Mouse (Mus musculus): ENCODE results near the gene Maff. TPM values are rescaled to one million over a fixed set of nuclear protein-coding genes. Genes with fewer than 3 reads are reported as not detected.

The Maff gene
- polyA plus RNA-seq, 1 experiment from 2014 or later = 2.2 TPM

DNA sequence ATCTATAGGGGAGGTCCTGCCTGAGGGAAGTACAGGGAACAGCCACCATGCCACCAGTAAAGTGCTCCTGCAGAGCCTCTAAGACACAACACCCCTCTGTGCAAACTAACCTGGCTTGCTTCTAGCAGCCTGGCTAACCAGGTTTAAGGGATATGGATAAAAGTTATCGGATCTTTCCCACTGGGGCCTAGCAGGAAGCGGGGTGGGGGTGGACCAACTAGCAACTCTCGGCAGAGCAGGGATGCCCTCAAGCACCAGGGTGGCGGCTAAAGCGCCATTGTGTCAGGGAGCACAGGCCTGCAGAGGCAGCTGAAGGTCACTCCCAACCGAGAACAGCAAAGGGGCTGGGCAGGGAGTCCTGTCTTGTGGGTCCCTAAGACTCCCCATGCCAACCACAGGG, 17.7 kb downstream of the Maff start:
- Histone ChIP-seq H3K9me3 (ENCODE audit: control insufficient read depth, low read length) (no peaks in the 10 kb centered on the region), H3K9ac (ENCODE audit: low read length) (no peak overlapping the region), H3K36me3 (ENCODE audit: control insufficient read depth, insufficient read depth, low read length) (peaks cover 13% of the 10 kb centered on the region), H3K4me2 (ENCODE audit: low read depth, severe bottlenecking) (no peak overlapping the region), H3K4me3 (ENCODE audit: low read depth, low read length) (no peak overlapping the region), H3K27me3 (ENCODE audit: control insufficient read depth, insufficient read depth, low read length) (no peaks in the 10 kb centered on the region), H3K4me1 (ENCODE audit: control insufficient read depth, insufficient read depth, low read length) (0 out of 2 replicates have a peak, but pooled peaks cover 2% of the 10 kb centered on the region), H3K27ac (replicated peaks; ENCODE audit: low read depth, low read length) (no peak overlapping the region)
- ATAC-seq (ENCODE audit: insufficient number of reproducible peaks, low FRiP score, low TSS enrichment, low read depth) (no peak), DNase-seq (ENCODE audit: low spot score) (no peak)
- 78% methylated on average over 6 of the region's 6 CpGs for WGBS

DNA sequence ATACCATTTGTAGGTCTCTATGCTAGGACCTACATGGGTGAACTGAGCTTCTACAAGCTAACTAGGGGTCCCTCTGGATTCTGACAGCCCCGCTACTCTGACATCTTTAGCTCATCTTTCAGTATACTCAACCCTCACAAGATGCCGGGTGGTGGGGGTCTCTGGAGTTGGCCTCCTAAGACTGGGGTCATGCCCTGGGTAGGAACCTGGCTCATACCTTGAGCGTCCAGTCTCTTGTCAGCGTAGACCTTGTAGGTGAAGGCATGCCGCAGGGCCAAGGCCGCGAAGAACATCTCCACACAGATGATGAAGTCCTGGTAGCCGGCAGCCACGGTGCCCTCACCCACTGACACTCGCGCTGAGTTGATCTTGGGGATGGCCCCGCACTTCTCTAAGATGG, 18.6 kb downstream of the Maff start:
- 97% methylated on average over 12 of the region's 12 CpGs for WGBS
- Histone ChIP-seq H3K4me1 (ENCODE audit: control insufficient read depth, insufficient read depth, low read length) (no peaks in the 10 kb centered on the region), H3K9me3 (ENCODE audit: control insufficient read depth, low read length) (no peaks in the 10 kb centered on the region), H3K9ac (ENCODE audit: low read length) (no peak overlapping the region), H3K27me3 (ENCODE audit: control insufficient read depth, insufficient read depth, low read length) (no peaks in the 10 kb centered on the region), H3K27ac (replicated peaks; ENCODE audit: low read depth, low read length) (no peak overlapping the region), H3K36me3 (ENCODE audit: control insufficient read depth, insufficient read depth, low read length) (peaks cover 15% of the 10 kb centered on the region), H3K4me2 (ENCODE audit: low read depth, severe bottlenecking) (no peak overlapping the region), H3K4me3 (ENCODE audit: low read depth, low read length) (no peak overlapping the region)
- DNase-seq (ENCODE audit: low spot score) (no peak), ATAC-seq (ENCODE audit: insufficient number of reproducible peaks, low FRiP score, low TSS enrichment, low read depth) (no peak)

DNA sequence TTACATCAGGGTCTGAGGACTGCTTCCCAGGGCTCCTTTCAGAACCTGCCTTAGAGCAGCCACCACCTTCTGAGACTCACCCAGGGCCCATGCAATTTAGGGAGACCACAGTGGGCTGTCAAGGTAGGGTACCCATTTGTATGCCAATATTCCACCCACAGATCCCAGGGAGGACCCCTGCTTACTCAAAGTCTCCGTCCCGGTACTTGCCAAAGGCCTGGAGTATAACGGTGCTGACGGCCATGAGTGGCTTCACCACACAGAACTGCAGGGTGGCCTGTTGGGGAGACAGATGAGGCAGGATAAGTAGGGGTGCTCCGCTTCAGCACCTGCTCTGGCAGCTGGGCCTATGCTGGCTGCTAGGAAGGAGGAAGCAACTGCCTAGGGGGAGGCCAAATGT, 20.0 kb downstream of the Maff start:
- DNase-seq (ENCODE audit: low spot score) (no peak), ATAC-seq (ENCODE audit: insufficient number of reproducible peaks, low FRiP score, low TSS enrichment, low read depth) (no peak)
- no peak overlapping the region for H3K4me3 ChIP-seq (ENCODE audit: low read depth, low read length)
- H3K27ac ChIP-seq (replicated peaks; ENCODE audit: low read depth, low read length) = no peak overlapping the region
- 92% methylated on average over 5 of the region's 5 CpGs for WGBS
- H3K9me3 ChIP-seq (ENCODE audit: control insufficient read depth, low read length) = no peaks in the 10 kb centered on the region
- no peaks in the 10 kb centered on the region for H3K27me3 ChIP-seq (ENCODE audit: control insufficient read depth, insufficient read depth, low read length)
- H3K4me1 ChIP-seq (ENCODE audit: control insufficient read depth, insufficient read depth, low read length) = no peaks in the 10 kb centered on the region
- peaks cover 14% of the 10 kb centered on the region for H3K36me3 ChIP-seq (ENCODE audit: control insufficient read depth, insufficient read depth, low read length)
- no peak overlapping the region for H3K9ac ChIP-seq (ENCODE audit: low read length)
- no peak overlapping the region for H3K4me2 ChIP-seq (ENCODE audit: low read depth, severe bottlenecking)

DNA sequence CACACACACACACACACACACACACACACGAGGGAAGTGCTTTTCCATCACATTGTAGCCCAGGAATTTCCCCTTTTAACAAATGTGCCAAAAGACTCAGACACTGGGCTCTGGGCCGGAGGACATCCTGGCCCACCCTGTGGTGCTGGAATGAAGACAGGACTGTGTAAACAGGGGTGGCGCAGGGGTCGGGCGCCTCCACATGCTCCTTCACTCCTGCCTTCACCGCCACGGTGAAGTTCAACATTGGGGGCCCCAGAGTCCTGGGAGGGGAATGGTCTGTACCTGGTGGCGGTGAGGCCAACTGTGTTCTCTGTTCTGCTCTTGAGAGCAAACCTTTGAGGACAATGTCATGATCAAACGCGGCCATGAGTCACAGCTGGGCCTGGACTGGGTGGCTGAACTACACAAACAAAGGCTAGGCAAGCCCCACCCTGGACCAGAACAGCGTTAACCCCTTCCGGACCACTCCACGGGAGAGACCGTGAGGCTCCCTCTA, 21.9 kb downstream of the Maff start:
- H3K36me3 ChIP-seq (ENCODE audit: control insufficient read depth, insufficient read depth, low read length) = peaks cover 7% of the 10 kb centered on the region
- DNase-seq (ENCODE audit: low spot score) (no peak), ATAC-seq (ENCODE audit: insufficient number of reproducible peaks, low FRiP score, low TSS enrichment, low read depth) (no peak)
- no peaks in the 10 kb centered on the region for H3K4me1 ChIP-seq (ENCODE audit: control insufficient read depth, insufficient read depth, low read length)
- 76% methylated on average over 14 of the region's 14 CpGs for WGBS
- no peaks in the 10 kb centered on the region for H3K9me3 ChIP-seq (ENCODE audit: control insufficient read depth, low read length)
- no peak overlapping the region for H3K9ac ChIP-seq (ENCODE audit: low read length)
- H3K4me2 ChIP-seq (ENCODE audit: low read depth, severe bottlenecking) = no peak overlapping the region
- H3K27me3 ChIP-seq (ENCODE audit: control insufficient read depth, insufficient read depth, low read length) = no peaks in the 10 kb centered on the region
- H3K4me3 ChIP-seq (ENCODE audit: low read depth, low read length) = no peak overlapping the region
- H3K27ac ChIP-seq (replicated peaks; ENCODE audit: low read depth, low read length) = no peak overlapping the region

DNA sequence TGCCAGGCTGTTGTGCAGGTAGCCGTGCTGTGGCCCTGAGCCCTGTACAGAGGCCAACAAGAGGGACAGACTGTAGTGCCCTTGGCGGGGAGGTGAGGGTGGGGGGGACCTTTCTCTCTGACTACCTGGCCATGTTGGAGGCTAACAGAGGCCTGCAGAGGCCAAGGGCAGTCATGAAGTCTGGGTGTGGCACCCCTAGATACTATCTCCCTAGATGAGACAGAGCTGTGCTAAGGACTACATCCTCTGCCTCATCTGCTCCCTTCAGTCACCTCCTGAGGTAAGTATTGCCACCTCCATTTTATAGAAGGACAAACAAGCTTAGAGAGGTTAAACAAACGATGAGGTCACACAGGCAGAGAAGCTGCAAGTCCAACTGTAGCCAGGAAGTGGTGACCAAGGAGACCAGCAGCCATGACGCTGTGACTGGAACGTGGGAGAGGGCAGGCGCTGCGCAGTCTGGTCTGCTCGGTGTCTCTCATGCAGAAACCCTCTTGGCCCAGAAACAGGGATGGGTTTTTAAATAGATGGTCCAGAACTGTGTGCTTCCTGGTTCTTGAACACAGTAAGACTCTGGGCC, 22.5 kb downstream of the Maff start:
- H3K27me3 ChIP-seq (ENCODE audit: control insufficient read depth, insufficient read depth, low read length) = no peaks in the 10 kb centered on the region
- no peak overlapping the region for H3K9ac ChIP-seq (ENCODE audit: low read length)
- DNase-seq (ENCODE audit: low spot score) (no peak), ATAC-seq (ENCODE audit: insufficient number of reproducible peaks, low FRiP score, low TSS enrichment, low read depth) (no peak)
- no peak overlapping the region for H3K4me2 ChIP-seq (ENCODE audit: low read depth, severe bottlenecking)
- 93% methylated on average over 8 of the region's 8 CpGs for WGBS
- H3K9me3 ChIP-seq (ENCODE audit: control insufficient read depth, low read length) = no peaks in the 10 kb centered on the region
- no peak overlapping the region for H3K27ac ChIP-seq (replicated peaks; ENCODE audit: low read depth, low read length)
- no peak overlapping the region for H3K4me3 ChIP-seq (ENCODE audit: low read depth, low read length)
- H3K4me1 ChIP-seq (ENCODE audit: control insufficient read depth, insufficient read depth, low read length) = no peaks in the 10 kb centered on the region
- H3K36me3 ChIP-seq (ENCODE audit: control insufficient read depth, insufficient read depth, low read length) = peaks cover 4% of the 10 kb centered on the region

DNA sequence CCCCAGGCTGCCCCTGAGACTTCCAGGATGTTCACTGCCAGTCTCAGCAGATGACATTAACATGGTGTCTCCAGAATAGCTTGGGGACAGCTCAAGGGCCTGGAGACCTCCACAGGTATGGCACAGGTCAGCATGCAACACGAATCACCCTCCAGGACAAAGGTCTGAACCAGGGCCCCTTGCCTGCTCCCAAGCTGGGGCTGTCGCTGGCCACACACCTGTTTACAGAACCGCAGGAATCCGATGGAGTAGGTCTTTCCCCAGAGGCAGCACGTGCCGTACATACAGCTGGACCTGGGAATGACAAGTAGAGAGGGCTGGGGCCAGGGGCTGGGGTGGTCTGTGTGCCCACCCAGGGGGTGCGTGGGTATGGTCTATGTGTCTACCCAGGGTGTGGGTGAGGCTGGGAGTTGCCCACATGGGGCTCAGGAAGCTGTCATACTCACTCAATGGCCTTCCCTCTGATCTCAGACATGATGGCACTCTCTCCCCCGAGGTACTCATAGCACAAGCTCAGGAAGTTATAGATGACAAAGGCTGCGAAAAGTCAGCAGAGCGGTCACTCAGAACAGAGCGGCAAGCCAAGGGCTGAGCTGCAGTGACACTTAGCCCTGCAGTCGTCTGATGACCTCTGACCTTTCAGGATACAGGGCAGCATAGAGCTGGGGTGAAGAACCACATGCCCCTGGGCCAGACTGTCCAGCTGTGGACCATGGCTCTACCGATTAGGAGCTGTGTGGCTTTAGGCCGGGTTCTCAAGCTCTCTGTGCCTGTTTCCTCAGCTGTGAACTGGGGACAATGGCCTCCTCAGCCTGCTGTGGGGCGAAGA, 23.2 kb downstream of the Maff start:
- ATAC-seq (ENCODE audit: insufficient number of reproducible peaks, low FRiP score, low TSS enrichment, low read depth) = no peak; the same call in none of the 2 replicates
- H3K4me2 ChIP-seq (ENCODE audit: low read depth, severe bottlenecking) = no peak overlapping the region
- no peaks in the 10 kb centered on the region for H3K4me1 ChIP-seq (ENCODE audit: control insufficient read depth, insufficient read depth, low read length)
- no peak for DNase-seq (ENCODE audit: low spot score)
- no peak overlapping the region for H3K27ac ChIP-seq (replicated peaks; ENCODE audit: low read depth, low read length)
- no peak overlapping the region for H3K4me3 ChIP-seq (ENCODE audit: low read depth, low read length)
- H3K9me3 ChIP-seq (ENCODE audit: control insufficient read depth, low read length) = no peaks in the 10 kb centered on the region
- no peaks in the 10 kb centered on the region for H3K27me3 ChIP-seq (ENCODE audit: control insufficient read depth, insufficient read depth, low read length)
- no peak overlapping the region for H3K9ac ChIP-seq (ENCODE audit: low read length)
- 84% methylated on average over 15 of the region's 15 CpGs for WGBS
- peaks cover 4% of the 10 kb centered on the region; the same call in 1 of the 2 replicates for H3K36me3 ChIP-seq (ENCODE audit: control insufficient read depth, insufficient read depth, low read length)

DNA sequence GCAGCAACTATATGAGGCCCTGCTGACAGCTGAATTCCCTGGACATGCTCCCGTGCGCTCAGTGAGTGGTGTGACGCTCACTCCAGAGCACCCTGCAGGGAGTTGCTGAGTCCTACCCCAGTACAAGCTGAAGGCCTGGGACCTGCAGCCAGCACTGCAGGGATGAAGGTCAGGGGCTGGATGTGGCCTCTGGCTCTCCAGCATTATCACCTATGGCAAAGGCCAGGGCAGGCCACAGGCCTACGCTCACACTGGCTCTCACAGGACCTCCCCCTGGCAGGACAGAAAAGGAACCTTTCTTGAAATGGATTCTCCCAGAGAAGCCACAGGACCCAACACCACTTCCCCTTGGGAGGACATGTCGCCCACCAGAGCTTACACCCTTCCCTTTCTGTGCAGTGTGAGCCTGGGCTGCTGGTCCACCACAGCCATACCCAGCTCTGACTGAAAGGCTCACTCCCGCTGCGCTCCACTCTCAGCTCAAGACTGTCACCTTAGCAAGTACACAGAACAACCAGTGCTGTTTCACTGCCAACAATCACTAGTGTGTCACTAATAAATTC, 23.9 kb downstream of the Maff start:
- H3K4me3 ChIP-seq (ENCODE audit: low read depth, low read length) = no peak overlapping the region
- H3K4me1 ChIP-seq (ENCODE audit: control insufficient read depth, insufficient read depth, low read length) = no peaks in the 10 kb centered on the region
- no peak for DNase-seq (ENCODE audit: low spot score)
- peaks cover 4% of the 10 kb centered on the region; the same call in 1 of the 2 replicates for H3K36me3 ChIP-seq (ENCODE audit: control insufficient read depth, insufficient read depth, low read length)
- 88% methylated on average over 7 of the region's 7 CpGs for WGBS
- no peak overlapping the region for H3K4me2 ChIP-seq (ENCODE audit: low read depth, severe bottlenecking)
- ATAC-seq (ENCODE audit: insufficient number of reproducible peaks, low FRiP score, low TSS enrichment, low read depth) = no peak
- no peak overlapping the region for H3K27ac ChIP-seq (replicated peaks; ENCODE audit: low read depth, low read length)
- H3K9ac ChIP-seq (ENCODE audit: low read length) = no peak overlapping the region
- H3K9me3 ChIP-seq (ENCODE audit: control insufficient read depth, low read length) = no peaks in the 10 kb centered on the region
- no peaks in the 10 kb centered on the region for H3K27me3 ChIP-seq (ENCODE audit: control insufficient read depth, insufficient read depth, low read length)

DNA sequence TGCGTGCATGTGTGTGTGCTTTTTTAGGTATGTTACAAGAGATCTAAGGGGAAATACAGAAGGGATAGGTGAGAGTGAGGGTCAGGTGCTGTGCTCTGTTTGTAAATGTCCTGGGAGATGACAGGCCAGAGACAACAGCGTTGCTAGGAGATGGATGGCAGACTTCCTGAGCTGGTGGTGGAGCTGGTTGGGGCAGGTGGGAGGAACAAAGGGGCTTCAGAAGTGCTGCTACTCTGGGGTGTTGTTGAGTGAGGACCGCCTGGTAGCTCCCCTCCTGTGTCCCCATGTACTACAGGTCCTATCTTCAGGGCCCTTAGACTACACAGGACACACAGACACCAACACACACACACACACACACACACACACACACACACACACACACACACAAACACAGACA, 28.3 kb downstream of the Maff start:
- Histone ChIP-seq H3K4me1 (ENCODE audit: control insufficient read depth, insufficient read depth, low read length) (no peaks in the 10 kb centered on the region), H3K4me2 (ENCODE audit: low read depth, severe bottlenecking) (no peak overlapping the region), H3K9me3 (ENCODE audit: control insufficient read depth, low read length) (no peaks in the 10 kb centered on the region), H3K4me3 (ENCODE audit: low read depth, low read length) (no peak overlapping the region), H3K27me3 (ENCODE audit: control insufficient read depth, insufficient read depth, low read length) (no peaks in the 10 kb centered on the region), H3K36me3 (ENCODE audit: control insufficient read depth, insufficient read depth, low read length) (peaks cover 4% of the 10 kb centered on the region), H3K27ac (replicated peaks; ENCODE audit: low read depth, low read length) (no peak overlapping the region), H3K9ac (ENCODE audit: low read length) (no peak overlapping the region)
- DNase-seq (ENCODE audit: low spot score) = no peak
- 49% methylated on average over 3 of the region's 3 CpGs for WGBS
- ATAC-seq (ENCODE audit: insufficient number of reproducible peaks, low FRiP score, low TSS enrichment, low read depth) = no peak

All from limb, embryonic 11.5 days (tissue).